Mouse (Mus musculus) neutrophil, adult 65 days (primary cell): ENCODE data around the gene Snrpg. TPM values are rescaled to one million over a fixed set of nuclear protein-coding genes. Genes with fewer than 3 reads are reported as not detected.

Experiments
- total RNA-seq: library from RNA; stranded (reverse); gene quantifications from 2 replicates; pipeline ENCODE4 v1.2.4, GENCODE M21; 2023

The Snrpg gene
- total RNA-seq = 83.3 and 105 TPM in 2 replicates

GRCm38 (mm10) chr6:86370764-86371339 is at the start of gene Snrpg:
TSS of gene Snrpg (plus strand) at chr6:86371304.

DNA sequence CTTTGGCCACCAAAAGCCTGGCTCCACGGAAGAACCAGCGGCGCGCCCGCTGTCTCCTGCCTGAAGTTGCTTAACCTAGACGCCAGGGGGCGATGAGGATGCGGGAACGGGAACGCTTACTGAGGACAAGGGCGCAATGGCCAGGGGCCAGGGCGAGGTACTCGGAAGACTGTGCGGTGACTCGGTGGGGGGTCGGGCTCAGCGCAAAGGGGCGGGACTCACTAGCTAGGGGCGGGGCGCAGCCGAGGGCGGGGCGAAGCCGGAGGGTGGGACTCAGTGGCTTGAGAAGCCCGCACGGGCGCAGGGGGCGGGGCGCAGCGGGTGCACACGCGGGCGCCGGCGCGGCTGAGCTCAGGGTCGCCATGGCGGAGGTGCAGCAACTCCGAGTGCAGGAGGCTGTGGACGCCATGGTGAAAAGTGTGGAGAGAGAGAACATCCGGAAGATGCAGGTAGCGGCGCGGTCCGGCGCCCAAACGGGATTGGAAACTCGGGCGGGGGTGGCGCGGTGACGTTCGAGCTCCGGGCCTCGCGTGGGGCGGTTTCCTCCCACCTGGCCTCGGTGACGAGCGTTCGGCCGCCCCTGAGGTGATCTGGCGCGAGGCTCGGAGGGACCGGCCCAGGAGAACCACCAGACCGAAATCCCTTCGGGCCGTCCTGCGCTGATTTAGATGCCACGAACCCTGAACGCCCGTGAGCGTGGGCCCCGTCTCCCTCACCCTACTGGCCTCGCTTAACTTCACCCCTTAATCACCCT is 5.6 kb upstream of the Snrpg start, which contains the start of gene Fam136a:
Gene Fam136a (plus strand): TSS at position 276 of the 754 bp plus-strand sequence.

GRCm38 (mm10) chr6:86396581-86397256 is 25.6 kb downstream of the Snrpg start, which contains the start of gene Pcyox1:
TSS of gene Pcyox1 (minus strand) at chr6:86397154.

DNA sequence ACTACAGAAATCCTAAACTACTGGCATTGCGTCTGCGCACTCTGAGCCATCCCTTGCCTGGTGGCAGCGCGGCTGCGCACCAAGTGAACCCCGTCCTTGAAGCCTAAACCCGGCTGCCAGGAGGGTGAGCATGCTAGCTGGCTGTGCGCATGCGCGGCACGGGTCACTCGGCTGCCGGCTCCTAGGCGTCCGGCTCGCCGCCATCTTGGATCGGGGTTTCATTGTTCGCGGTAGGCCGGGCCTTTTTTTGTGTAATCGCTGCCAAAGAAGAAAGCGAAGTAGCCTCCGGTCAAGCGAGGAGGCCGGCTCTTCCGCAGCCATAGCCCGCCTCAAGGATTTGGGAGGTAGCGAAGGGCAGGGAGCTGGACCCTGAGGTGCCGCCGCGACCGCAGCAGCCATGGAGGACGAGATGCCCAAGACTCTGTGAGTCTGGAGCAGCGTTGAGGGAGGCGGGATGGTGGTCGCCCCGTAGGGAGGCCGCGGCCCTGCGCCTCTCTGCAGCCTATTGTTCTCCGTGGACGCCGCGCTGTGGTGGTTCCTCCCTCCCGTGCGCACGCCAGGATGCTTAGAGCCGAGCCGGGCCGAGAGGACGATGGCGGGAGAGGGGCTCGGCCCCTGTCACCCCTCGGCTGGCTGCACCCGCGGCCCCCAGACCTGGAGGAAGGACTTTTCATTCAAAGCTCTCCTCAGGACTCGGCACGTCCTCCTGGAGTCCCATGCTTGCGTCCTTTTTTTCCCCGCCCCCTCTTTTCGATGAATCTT is 33.2 kb downstream of the Snrpg start, which contains the start of gene Tia1:
Gene Tia1 (plus strand): TSS at position 120 of the 762 bp plus-strand sequence.

DNA sequence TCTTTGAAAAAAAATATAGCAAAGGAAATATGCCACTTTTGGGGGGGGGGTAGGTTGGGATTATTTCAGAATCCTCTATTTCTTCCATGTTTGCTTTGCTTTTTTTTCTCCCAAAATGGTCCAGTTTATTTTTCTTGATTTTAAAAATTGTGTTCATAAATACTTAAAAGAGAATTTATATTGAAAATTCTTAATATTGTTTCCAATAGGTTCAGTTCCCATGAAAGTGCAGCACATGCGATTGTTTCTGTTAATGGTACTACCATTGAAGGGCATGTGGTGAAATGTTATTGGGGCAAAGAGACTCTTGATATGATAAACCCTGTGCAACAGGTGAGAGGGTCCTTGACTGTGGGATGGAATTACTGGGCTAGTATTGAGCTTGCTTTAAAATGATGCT is 55.3 kb downstream of the Snrpg start, which contains the start of gene Gm44790:
Gene Gm44790 (plus strand): TSS at position 301 of the 400 bp plus-strand sequence.

Other genes starting within 250 kb of the Snrpg start
- gene Tgfa, start 176.1 kb upstream of the Snrpg start, total RNA-seq = not detected in 2 replicates
- 2.0 and 2.8 TPM in 2 replicates for gene Fam136a, start 5.7 kb upstream of the Snrpg start, total RNA-seq
- gene Pcyox1, start 25.9 kb downstream of the Snrpg start, total RNA-seq = 29.2 and 43.1 TPM in 2 replicates
- 34.3 and 34.9 TPM in 2 replicates for gene Tia1, start 32.9 kb downstream of the Snrpg start, total RNA-seq
- gene Gm44790, start 55.4 kb downstream of the Snrpg start, total RNA-seq = 1.1 TPM in 1 of 2 replicates, not detected in the other
- 20.1 and 27.2 TPM in 2 replicates for gene C87436, start 67.1 kb downstream of the Snrpg start, total RNA-seq
- gene Pcbp1, start 155.0 kb downstream of the Snrpg start, total RNA-seq = 142 and 167 TPM in 2 replicates